Mouse (Mus musculus) neutrophil, adult 83 days (primary cell): ENCODE results near the gene Grn. TPM values are rescaled to one million over a fixed set of nuclear protein-coding genes. Genes with fewer than 3 reads are reported as not detected.

Source experiments
- total RNA-seq, 2 experiments: library from RNA; stranded (reverse); gene quantifications; one replicate each; pipeline ENCODE4 v1.2.4; 2023

The Grn gene
- total RNA-seq, result 100 to 1,000 TPM; 301 to 325 TPM

GRCm38 (mm10) chr11:102430121-102431017, at the start of gene Grn:
Gene Grn (plus strand): TSS chr11:102430315.

GRCm38 (mm10) chr11:102393238-102393634, 36.9 kb upstream of the Grn start, which contains the start of gene Rundc3a:
Gene Rundc3a (plus strand): TSS chr11:102393403.

GRCm38 (mm10) chr11:102407834-102408215, 22.3 kb upstream of the Grn start, which contains the start of gene Slc25a39:
Gene Slc25a39 (minus strand): TSS chr11:102407946.

GRCm38 (mm10) chr11:102447497-102447896, 17.4 kb downstream of the Grn start, which contains the start of gene Fam171a2:
Gene Fam171a2 (minus strand): TSS chr11:102447682.

GRCm38 (mm10) chr11:102469648-102470357, 39.7 kb downstream of the Grn start, which contains the start of gene Itga2b:
Gene Itga2b (minus strand): TSS chr11:102470122.

Other genes with a start within 250 kb of the Grn start
- gene Lsm12, start 245.0 kb upstream of the Grn start, total RNA-seq, result 10 to 100 TPM; 34.9 to 35.5 TPM
- 10 to 100 TPM; 21.0 to 22.3 TPM for gene G6pc3, start 240.7 kb upstream of the Grn start, total RNA-seq
- gene Hdac5, start 200.1 kb upstream of the Grn start, total RNA-seq, result 100 to 1,000 TPM; 101 to 110 TPM
- 1 to 10 TPM; 8.7 to 9.4 TPM for gene BC030867, start 181.4 kb upstream of the Grn start, total RNA-seq
- gene Asb16, start 161.6 kb upstream of the Grn start, total RNA-seq, result under 1 TPM in 1 of 2 experiments, not detected in 1; 0.13 TPM
- 10 to 100 TPM; 44.9 to 45.2 TPM for gene Tmub2, start 145.4 kb upstream of the Grn start, total RNA-seq
- 10 to 100 TPM; 54.9 to 66.5 TPM for gene Atxn7l3, start 133.7 kb upstream of the Grn start, total RNA-seq
- gene Ubtf, start 110.6 kb upstream of the Grn start, total RNA-seq, result 10 to 100 TPM; 79.6 to 80.9 TPM
- 10 to 100 TPM; 42.9 to 79.0 TPM for gene Slc4a1, start 64.1 kb upstream of the Grn start, total RNA-seq
- gene Rundc3a, start 36.9 kb upstream of the Grn start, total RNA-seq, result not detected
- 10 to 100 TPM; 44.2 to 50.6 TPM for gene Slc25a39, start 22.4 kb upstream of the Grn start, total RNA-seq
- not detected for gene Fam171a2, start 17.4 kb downstream of the Grn start, total RNA-seq
- gene Itga2b, start 39.8 kb downstream of the Grn start, total RNA-seq, result 10 to 100 TPM; 12.1 to 14.4 TPM
- gene Gpatch8, start 126.1 kb downstream of the Grn start, total RNA-seq, result 10 to 100 TPM; 30.4 to 33.3 TPM
- not detected for gene Gm11627, start 149.1 kb downstream of the Grn start, total RNA-seq
- not detected for gene Fzd2, start 174.1 kb downstream of the Grn start, total RNA-seq
- not detected for gene Meioc, start 233.4 kb downstream of the Grn start, total RNA-seq